In the genomic region with DNA sequence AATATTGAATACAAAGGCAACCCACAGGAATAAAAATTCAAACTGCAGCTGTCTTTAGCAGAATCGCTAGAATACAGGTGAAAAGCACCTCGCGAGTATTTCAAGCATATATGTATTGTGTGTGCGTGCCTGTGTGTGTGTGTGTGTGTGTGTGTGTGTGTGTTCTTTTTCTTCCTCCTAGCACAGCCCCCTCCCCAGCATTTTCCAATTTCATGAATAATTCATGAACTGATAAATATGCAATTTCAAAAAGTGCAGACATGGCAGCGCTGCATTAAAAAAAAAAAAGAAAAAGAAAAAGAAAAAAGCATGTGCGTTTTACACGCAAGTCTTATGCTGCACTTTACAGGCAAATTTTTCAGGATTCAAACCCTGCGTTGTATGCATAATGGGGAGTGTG, we compare ENCODE assay signal across 19 mouse cellular contexts.
DNase-seq lines count a peak whose midpoint lies in the region; ATAC-seq lines count a peak whose summit lies in the region.
"Had no signal": no experiment of that assay in that cellular context is flagged by ENCODE, and none has a peak within 500 bp of the region (broad histone marks: within the 10 kb centered on the region; RNA-seq: fewer than 3 reads in every experiment).

No protein-coding gene starts in this region.

- no peak overlapping the region for H3K4me2 ChIP-seq in hindbrain, embryonic 11.5 days (replicated peaks; ENCODE audit: low read depth, low read length)
- peak overlapping the region; percentile 36 for H3K4me2 ChIP-seq in hindbrain, embryonic 13.5 days
- peak overlapping the region; percentile 42 for H3K4me2 ChIP-seq in midbrain, embryonic 15.5 days
- H3K4me2 ChIP-seq: liver, embryonic 12.5 days; lung, embryonic 14.5 days had no signal

- no peak overlapping the region for H3K9ac ChIP-seq in hindbrain, embryonic 11.5 days (ENCODE audit: low read depth, low read length)
- H3K9ac ChIP-seq in hindbrain, embryonic 13.5 days: peak overlapping the region; percentile 36; the same call in 1 of the 2 replicates
- no peak overlapping the region for H3K9ac ChIP-seq in midbrain, embryonic 15.5 days
- H3K9ac ChIP-seq: liver, embryonic 12.5 days; lung, embryonic 14.5 days had no signal

- no peak overlapping the region for H3K27ac ChIP-seq in hindbrain, embryonic 11.5 days (ENCODE audit: low read depth, low read length)
- H3K27ac ChIP-seq in hindbrain, embryonic 10.5 days: no peak overlapping the region; the same call in 1 of the 2 replicates
- H3K27ac ChIP-seq in hindbrain, embryonic 13.5 days: peak overlapping the region; percentile 93
- peak overlapping the region; percentile 91 for H3K27ac ChIP-seq in midbrain, embryonic 15.5 days
- H3K27ac ChIP-seq: embryonic facial prominence, embryonic 10.5 days; liver, embryonic 12.5 days had no signal

- DNase-seq in hindbrain, embryonic 11.5 days (ENCODE audit: low spot score): no peak
- no peak for DNase-seq in hindbrain, embryonic 10.5 days (ENCODE audit: low spot score)
- DNase-seq in retina, postnatal 1 day: peak; percentile 61
- DNase-seq in kidney, adult 8-10 months: no peak
- no peak for DNase-seq in T-cell, adult 2 months (ENCODE audit: low spot score)
- DNase-seq: adrenal gland, adult 8-10 months; cerebellum, adult 11-12 months; cerebellum, postnatal 36 days; gastrocnemius, postnatal 25 days; heart, postnatal 10 days; lung, embryonic 14.5 days; lung, postnatal 4 days; thymus, postnatal 36 days had no signal

- ATAC-seq in hindbrain, embryonic 11.5 days (ENCODE audit: low FRiP score): peak; percentile 43; the same call in 1 of the 2 replicates
- ATAC-seq in hindbrain, embryonic 13.5 days (ENCODE audit: low FRiP score): peak; percentile 55; the same call in 1 of the 2 replicates
- ATAC-seq in midbrain, embryonic 15.5 days (replicated peaks): peak; percentile 75
- ATAC-seq: inflammation-experienced regulatory T-cells, adult 6 months; liver, embryonic 12.5 days had no signal

- H3K27me3 ChIP-seq in hindbrain, embryonic 11.5 days (ENCODE audit: control insufficient read depth, insufficient read depth, low read length): no peaks in the 10 kb centered on the region
- no peaks in the 10 kb centered on the region for H3K27me3 ChIP-seq in hindbrain, embryonic 10.5 days (ENCODE audit: insufficient read depth, poor library complexity, severe bottlenecking)
- no peaks in the 10 kb centered on the region; the same call in 1 of the 2 replicates for H3K27me3 ChIP-seq in hindbrain, embryonic 13.5 days
- H3K27me3 ChIP-seq in midbrain, embryonic 15.5 days (replicated peaks): no peaks in the 10 kb centered on the region
- H3K27me3 ChIP-seq: CH12.LX; liver, embryonic 12.5 days had no signal

- WGBS in hindbrain, embryonic 11.5 days: 85% methylated on average over 8 of the region's 8 CpGs
- 85% methylated on average over 8 of the region's 8 CpGs for WGBS in hindbrain, embryonic 10.5 days
- 52% methylated on average over 8 of the region's 8 CpGs for WGBS in hindbrain, embryonic 13.5 days
- 30% methylated on average over 8 of the region's 8 CpGs for WGBS in midbrain, embryonic 15.5 days

- H3K36me3 ChIP-seq in hindbrain, embryonic 11.5 days (ENCODE audit: control insufficient read depth, insufficient read depth, low read length): no peaks in the 10 kb centered on the region
- no peaks in the 10 kb centered on the region for H3K36me3 ChIP-seq in hindbrain, embryonic 10.5 days
- H3K36me3 ChIP-seq in hindbrain, embryonic 13.5 days: no peaks in the 10 kb centered on the region
- H3K36me3 ChIP-seq in midbrain, embryonic 15.5 days (replicated peaks): no peaks in the 10 kb centered on the region
- H3K36me3 ChIP-seq: embryonic facial prominence, embryonic 10.5 days; liver, embryonic 12.5 days had no signal

- H3K4me1 ChIP-seq in hindbrain, embryonic 11.5 days (replicated peaks; ENCODE audit: control insufficient read depth, insufficient read depth, low read length): peaks cover 2% of the 10 kb centered on the region; the same call in 1 of the 2 replicates
- H3K4me1 ChIP-seq in hindbrain, embryonic 10.5 days (replicated peaks): no peaks in the 10 kb centered on the region
- peaks cover 40% of the 10 kb centered on the region for H3K4me1 ChIP-seq in hindbrain, embryonic 13.5 days (replicated peaks)
- H3K4me1 ChIP-seq in midbrain, embryonic 15.5 days: peaks cover 39% of the 10 kb centered on the region
- H3K4me1 ChIP-seq: liver, embryonic 12.5 days had no signal

- H3K4me3 ChIP-seq in hindbrain, embryonic 11.5 days (ENCODE audit: low read depth, low read length): no peak overlapping the region
- H3K4me3 ChIP-seq in hindbrain, embryonic 10.5 days: no peak overlapping the region
- no peak overlapping the region for H3K4me3 ChIP-seq in hindbrain, embryonic 13.5 days
- H3K4me3 ChIP-seq in midbrain, embryonic 15.5 days: 0 out of 2 replicates have a peak overlapping the region, but pooled peaks have one; percentile 15
- H3K4me3 ChIP-seq: embryonic facial prominence, embryonic 10.5 days; liver, embryonic 12.5 days had no signal

- no peaks in the 10 kb centered on the region for H3K9me3 ChIP-seq in hindbrain, embryonic 11.5 days (ENCODE audit: control insufficient read depth, low read length)
- H3K9me3 ChIP-seq in hindbrain, embryonic 10.5 days: no peaks in the 10 kb centered on the region
- no peaks in the 10 kb centered on the region for H3K9me3 ChIP-seq in hindbrain, embryonic 13.5 days
- no peaks in the 10 kb centered on the region for H3K9me3 ChIP-seq in midbrain, embryonic 15.5 days
- H3K9me3 ChIP-seq: embryonic facial prominence, embryonic 10.5 days; liver, embryonic 12.5 days had no signal

Comparison
In these comparisons a context has a peak if more than half of its experiments do, and no peak if none do; other contexts are left out.
1. H3K27ac ChIP-seq: peak in hindbrain, embryonic 13.5 days (single experiment) and midbrain, embryonic 15.5 days (single experiment); none in hindbrain, embryonic 11.5 days (single experiment) and hindbrain, embryonic 10.5 days (single experiment).
2. Peak in every context shown above with its lines, with median percentiles within 50 percentile points of each other: ATAC-seq.